Mouse (Mus musculus) lung, embryonic 15.5 days (tissue): Measurements from ENCODE around the gene Dbnl. TPM values are rescaled to one million over a fixed set of nuclear protein-coding genes. Genes with fewer than 3 reads are reported as not detected.

Experiments
- ATAC-seq: fragments of 200-750 bp; cut with Nextera tagmentation; 2 replicates; pipeline ENCODE4 v1.8.0; 2017; ENCODE audit warnings: moderate number of reproducible peaks, borderline replicate concordance; ENCODE audit not compliant: low FRiP score, low TSS enrichment; ENCODE audit errors: extremely low read depth
- H3K27ac ChIP-seq: fragments of 300-500 bp; sonication (generic); 2 replicates; pipeline ENCODE4 v1.5.1; 2015; ENCODE audit warnings: moderate library complexity, mild to moderate bottlenecking, inconsistent platforms
- H3K27me3 ChIP-seq: fragments of 300-500 bp; sonication (generic); 2 replicates; pipeline ENCODE4 v1.6.1; 2015; ENCODE audit warnings: inconsistent platforms
- H3K36me3 ChIP-seq: fragments of 300-500 bp; sonication (generic); 2 replicates; pipeline ENCODE4 v1.6.1; 2015; ENCODE audit warnings: inconsistent platforms
- H3K4me1 ChIP-seq: fragments of 300-500 bp; sonication (generic); 2 replicates; pipeline ENCODE4 v1.6.1; 2015; ENCODE audit warnings: inconsistent platforms
- H3K4me2 ChIP-seq: fragments of 300-500 bp; sonication (generic); 2 replicates; pipeline ENCODE4 v1.6.1; 2015; ENCODE audit warnings: inconsistent platforms, mild to moderate bottlenecking, moderate library complexity
- H3K4me3 ChIP-seq: fragments of 300-500 bp; sonication (generic); 2 replicates; pipeline ENCODE4 v1.5.1; 2015; ENCODE audit warnings: mild to moderate bottlenecking, inconsistent platforms
- H3K9ac ChIP-seq: fragments of 300-500 bp; sonication (generic); 2 replicates; pipeline ENCODE4 v1.6.1; 2015; ENCODE audit warnings: inconsistent platforms
- H3K9me3 ChIP-seq: fragments of 300-500 bp; sonication (generic); 2 replicates; pipeline ENCODE4 v1.6.1; 2016; ENCODE audit warnings: inconsistent platforms
- WGBS: fragments of 180-500 bp; shearing (Covaris S2); methylation state at CpG from one replicate; pipeline ENCODE4 v1.1.7; 2015; 5-methylcytosine and 5-hydroxymethylcytosine counted together
- polyA plus RNA-seq: library from polyadenylated mRNA; unstranded; fragments of >200 nt; fragmentation: Nextera tagmentation; extraction: Ambion mirVana; gene quantifications from 2 replicates; pipeline ENCODE4 v1.2.1, GENCODE M21; 2015

Gene Dbnl
- polyA plus RNA-seq, 1 experiment from 2014 or later, result 115 TPM

DNA sequence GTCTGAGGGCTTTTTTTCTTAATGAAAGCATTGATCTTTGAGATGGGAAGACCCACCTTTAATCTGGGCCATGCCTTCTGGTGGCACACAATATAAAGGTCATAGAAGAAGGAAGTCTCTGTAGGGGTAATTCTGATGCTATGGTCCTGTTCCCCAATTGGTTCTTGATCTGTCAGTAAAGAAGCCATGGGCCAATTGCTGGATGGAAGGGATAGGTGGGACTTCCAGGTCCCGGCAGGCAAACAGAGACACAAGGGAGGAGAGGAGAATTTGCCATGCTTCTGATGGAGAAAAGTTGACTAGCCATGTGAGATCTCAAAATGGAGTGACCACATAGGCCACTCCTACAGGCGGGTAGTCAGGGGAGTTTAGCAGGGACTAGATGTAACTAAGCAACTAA is 30.9 kb downstream of the Dbnl start:
- no peaks in the 10 kb centered on the region for H3K9me3 ChIP-seq
- no peaks in the 10 kb centered on the region for H3K4me1 ChIP-seq
- H3K36me3 ChIP-seq, result no peaks in the 10 kb centered on the region
- ATAC-seq, result no peak
- no peaks in the 10 kb centered on the region for H3K27me3 ChIP-seq
- no peak overlapping the region for H3K4me3 ChIP-seq
- whole genome bisulfite sequencing, result 63% methylated on average over 2 of the region's 2 CpGs
- no peak overlapping the region for H3K4me2 ChIP-seq
- H3K9ac ChIP-seq, result no peak overlapping the region
- H3K27ac ChIP-seq, result no peak overlapping the region

DNA sequence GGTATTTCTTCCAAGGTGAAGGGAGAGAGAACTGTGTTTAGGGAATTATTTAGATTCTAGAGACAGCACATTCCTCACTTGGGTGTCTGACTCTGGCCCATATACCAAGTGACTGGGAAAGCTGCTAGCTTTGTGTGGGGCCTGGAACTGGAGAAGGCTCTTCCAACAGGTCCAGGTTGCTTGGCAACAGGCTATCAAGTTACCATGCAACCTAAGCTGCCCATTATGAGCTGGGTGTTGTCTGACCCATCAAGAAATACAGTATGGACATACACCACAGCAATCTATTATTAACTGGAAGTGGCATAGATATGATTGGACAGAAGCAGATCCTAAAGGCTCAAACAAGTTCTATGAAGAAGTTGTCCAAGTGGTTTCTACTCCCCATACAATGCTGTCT is 37.1 kb downstream of the Dbnl start:
- Histone ChIP-seq H3K27me3 (no peaks in the 10 kb centered on the region), H3K4me1 (no peaks in the 10 kb centered on the region), H3K9me3 (no peaks in the 10 kb centered on the region), H3K4me2 (no peak overlapping the region), H3K9ac (no peak overlapping the region), H3K4me3 (no peak overlapping the region), H3K36me3 (peaks cover 15% of the 10 kb centered on the region; the same call in 1 of the 2 replicates), H3K27ac (no peak overlapping the region)
- ATAC-seq, result no peak

DNA sequence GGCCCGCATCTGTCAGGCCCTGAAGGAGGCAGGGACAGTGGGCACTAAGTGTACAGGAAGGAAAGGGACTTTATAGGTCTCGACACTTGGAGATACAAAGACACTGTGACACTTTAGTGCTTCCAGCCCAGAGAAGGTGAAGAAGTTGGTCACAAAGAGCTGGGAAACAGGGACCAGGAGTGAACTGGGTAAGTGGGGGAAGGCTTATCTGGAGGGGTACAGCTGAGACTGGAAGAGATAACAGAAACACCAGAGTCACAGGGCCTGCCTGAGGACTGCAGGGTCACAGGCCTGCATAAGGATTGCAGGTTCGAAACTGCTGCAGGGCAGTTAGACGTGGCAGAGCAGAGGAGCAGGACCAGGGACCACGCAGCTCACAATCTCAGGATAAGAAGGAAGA is 39.6 kb downstream of the Dbnl start:
- Histone ChIP-seq H3K27ac (no peak overlapping the region), H3K9me3 (no peaks in the 10 kb centered on the region), H3K4me3 (no peak overlapping the region), H3K4me1 (no peaks in the 10 kb centered on the region), H3K27me3 (no peaks in the 10 kb centered on the region), H3K9ac (no peak overlapping the region), H3K36me3 (peaks cover 22% of the 10 kb centered on the region; the same call in 1 of the 2 replicates), H3K4me2 (no peak overlapping the region)
- ATAC-seq, result no peak
- WGBS, result 86% methylated on average over 5 of the region's 5 CpGs

DNA sequence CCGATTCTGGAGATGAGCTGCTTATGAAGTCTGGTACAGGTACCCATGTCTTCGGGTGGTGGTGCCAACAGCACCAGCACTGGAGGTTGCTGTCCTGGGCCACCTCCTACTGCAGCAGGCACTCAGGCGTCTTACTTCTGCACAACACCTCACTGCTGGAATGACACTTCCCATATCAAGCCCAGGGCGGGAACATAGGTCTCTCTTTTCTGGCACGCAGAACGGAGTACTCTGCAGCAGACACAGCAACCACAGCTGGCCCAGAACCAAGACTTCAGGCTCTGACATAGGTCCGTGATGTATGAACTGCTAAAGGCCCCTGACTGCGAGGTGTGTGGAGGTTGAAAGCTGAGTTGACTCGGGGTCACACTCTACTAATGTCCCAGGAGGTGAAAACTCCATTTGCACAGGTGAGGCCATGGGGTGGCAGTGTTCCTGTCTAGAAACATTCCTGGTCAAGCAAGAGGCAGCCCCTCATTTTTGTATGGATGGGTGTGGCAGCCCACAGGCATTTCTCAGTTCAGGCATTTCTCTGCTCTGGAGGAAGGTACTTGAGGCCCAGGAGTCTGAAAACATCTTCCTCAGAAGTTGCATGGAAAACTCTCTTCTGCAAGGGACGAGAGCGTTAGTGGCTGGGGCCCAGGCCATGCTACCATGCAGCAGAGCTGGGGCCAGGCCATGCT is 40.4 kb downstream of the Dbnl start:
- Histone ChIP-seq H3K36me3 (peaks cover 22% of the 10 kb centered on the region; the same call in 1 of the 2 replicates), H3K9me3 (no peaks in the 10 kb centered on the region), H3K27me3 (no peaks in the 10 kb centered on the region), H3K4me3 (no peak overlapping the region), H3K4me1 (no peaks in the 10 kb centered on the region), H3K27ac (no peak overlapping the region), H3K4me2 (no peak overlapping the region), H3K9ac (no peak overlapping the region)
- ATAC-seq, result no peak
- 78% methylated on average over 11 of the region's 11 CpGs for WGBS

DNA sequence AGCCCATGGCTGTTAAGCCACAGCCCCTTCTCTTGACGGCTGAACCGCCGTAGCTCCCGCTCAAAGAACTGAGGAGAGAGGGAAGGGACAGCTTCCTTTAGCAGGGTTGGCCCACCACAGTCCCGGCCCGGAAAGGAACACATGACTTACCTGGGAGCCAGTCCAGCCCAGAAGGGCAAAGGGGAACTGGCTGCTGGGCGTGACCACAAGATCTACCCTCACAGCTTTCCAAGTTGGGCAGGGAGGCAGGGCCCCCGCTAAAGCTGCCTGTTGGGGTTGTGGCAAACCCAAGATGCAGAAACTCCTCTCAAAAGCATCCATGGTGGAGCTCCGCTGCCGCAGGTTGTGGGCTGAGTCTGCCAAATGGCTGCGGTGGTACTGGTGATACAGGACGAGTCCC is 41.0 kb downstream of the Dbnl start:
- Histone ChIP-seq H3K9me3 (no peaks in the 10 kb centered on the region), H3K4me2 (no peak overlapping the region), H3K4me3 (no peak overlapping the region), H3K36me3 (peaks cover 22% of the 10 kb centered on the region; the same call in 1 of the 2 replicates), H3K9ac (no peak overlapping the region), H3K27ac (no peak overlapping the region), H3K27me3 (no peaks in the 10 kb centered on the region), H3K4me1 (no peaks in the 10 kb centered on the region)
- WGBS, result 92% methylated on average over 12 of the region's 12 CpGs
- ATAC-seq, result no peak

DNA sequence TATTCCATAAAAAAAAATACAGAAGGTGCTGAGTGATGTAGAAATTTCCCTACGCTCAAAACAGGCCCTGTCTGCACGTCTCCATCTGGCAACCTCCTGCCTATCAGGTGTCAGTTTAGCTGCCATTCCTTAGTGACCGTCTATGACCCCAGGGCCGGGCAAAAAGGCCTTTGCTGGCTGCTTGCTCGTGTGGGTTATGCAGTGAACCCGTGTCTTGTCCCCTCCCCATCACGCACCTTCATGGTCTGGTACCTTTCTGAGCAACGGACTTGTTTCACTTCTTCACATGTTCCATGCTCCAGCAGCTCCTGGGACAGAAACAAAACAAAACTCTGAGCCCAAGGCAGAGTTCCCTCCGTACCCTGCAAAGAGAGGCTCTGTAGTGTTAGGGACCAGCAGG is 46.2 kb downstream of the Dbnl start:
- peaks cover 11% of the 10 kb centered on the region; the same call in 1 of the 2 replicates for H3K36me3 ChIP-seq

DNA sequence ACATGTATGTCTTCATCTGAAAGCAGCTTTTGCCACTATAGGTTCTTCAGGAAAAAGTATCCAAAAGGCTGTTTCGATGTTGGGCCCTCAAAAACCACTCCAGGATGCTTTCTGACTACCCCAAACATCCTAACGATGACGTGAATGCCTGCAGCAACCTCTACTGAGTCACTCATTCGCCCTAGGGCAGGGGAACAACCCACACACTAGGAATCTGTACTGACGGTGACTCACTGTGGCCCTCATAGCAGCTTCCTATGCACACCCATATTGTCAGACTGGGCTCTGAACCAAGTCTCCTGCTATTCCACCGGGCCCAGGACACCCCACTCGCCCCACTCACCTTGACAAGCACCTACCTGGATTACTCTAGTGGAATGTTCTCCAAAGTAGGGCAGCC is 46.8 kb downstream of the Dbnl start:
- no peak overlapping the region for H3K27ac ChIP-seq
- WGBS, result 90% methylated on average over 7 of the region's 7 CpGs

More for the DNA sequence above, 46.2 kb downstream of the Dbnl start:
- H3K4me1 ChIP-seq, result peaks cover 11% of the 10 kb centered on the region
- H3K27ac ChIP-seq, result no peak overlapping the region
- H3K9me3 ChIP-seq, result no peaks in the 10 kb centered on the region
- no peak overlapping the region for H3K4me3 ChIP-seq
- no peak overlapping the region for H3K4me2 ChIP-seq
- H3K27me3 ChIP-seq, result no peaks in the 10 kb centered on the region
- H3K9ac ChIP-seq, result no peak overlapping the region
- 83% methylated on average over 9 of the region's 9 CpGs for WGBS
- no peak for ATAC-seq

DNA sequence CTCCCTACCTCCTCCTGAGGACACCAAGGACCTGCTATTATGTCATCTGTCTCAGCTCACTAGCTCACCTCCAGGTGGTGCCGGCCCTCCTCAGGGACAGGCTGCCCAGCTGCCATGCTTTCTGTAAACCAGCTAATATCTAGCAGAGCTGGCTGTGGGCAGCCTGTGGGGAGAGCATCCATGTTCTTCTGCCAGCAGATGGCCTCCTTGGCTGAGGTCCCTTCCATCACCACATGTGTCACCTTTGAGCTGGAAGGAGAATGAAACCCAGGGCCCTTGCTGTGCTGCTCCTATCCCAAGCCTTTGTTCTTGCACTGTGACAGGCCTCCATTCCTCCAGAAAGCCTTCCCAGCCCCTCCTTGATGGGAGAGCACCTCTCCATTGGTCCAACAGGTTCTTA is 47.8 kb downstream of the Dbnl start:
- no peak overlapping the region for H3K27ac ChIP-seq
- no peak overlapping the region for H3K9ac ChIP-seq
- H3K4me1 ChIP-seq, result peaks cover 11% of the 10 kb centered on the region

More for the DNA sequence above, 46.8 kb downstream of the Dbnl start:
- Histone ChIP-seq H3K27me3 (no peaks in the 10 kb centered on the region), H3K9me3 (no peaks in the 10 kb centered on the region), H3K9ac (no peak overlapping the region), H3K4me3 (no peak overlapping the region), H3K4me1 (peaks cover 11% of the 10 kb centered on the region), H3K4me2 (no peak overlapping the region), H3K36me3 (peaks cover 7% of the 10 kb centered on the region; the same call in 1 of the 2 replicates)
- no peak for ATAC-seq

DNA sequence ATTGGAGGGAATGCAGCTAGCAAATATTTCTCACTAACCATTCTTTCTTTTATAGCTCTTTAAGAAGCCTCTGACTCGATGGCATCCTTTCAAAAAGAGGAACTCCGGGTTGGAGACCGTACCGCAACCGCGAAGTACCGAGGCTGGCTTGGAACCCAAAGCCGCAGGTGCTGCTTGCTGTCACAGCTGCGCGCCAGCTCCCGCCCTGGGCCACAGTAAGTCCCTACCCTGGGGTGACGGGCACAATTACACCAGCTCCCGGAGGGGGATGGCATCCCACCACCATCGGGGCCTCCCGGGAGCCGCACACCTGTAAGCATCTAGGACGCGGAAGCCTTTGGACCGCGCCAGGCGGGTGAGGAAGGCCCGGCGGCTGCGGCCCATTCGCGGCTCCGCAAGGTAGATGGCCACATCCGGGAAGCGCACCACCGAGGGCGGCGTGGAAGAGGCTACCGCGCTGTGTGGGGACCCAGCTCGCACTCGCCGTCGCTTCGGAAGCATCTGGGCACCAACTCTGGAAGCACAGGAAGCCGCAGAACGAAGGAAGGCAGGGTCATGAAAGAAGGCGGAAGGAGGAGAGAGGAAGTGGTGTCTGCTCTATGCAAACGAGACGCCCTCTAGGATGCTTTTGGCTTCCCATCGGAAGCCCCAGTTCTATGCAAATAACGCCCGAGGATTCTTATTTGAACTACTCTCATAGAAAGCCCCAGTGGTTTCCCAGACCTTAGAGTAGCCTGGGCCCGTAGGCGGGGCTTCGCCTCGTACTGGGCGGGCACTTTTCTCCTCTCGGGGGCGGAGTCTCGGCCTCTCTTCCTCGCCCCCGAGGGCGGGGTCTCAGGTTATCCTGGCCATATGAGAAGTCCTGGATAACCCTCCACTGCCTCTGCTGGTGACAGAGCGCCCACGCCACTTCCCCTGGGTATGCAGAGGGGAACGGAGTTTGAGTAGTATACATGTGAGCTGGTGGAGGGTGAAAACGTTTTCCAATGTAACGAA is 49.3 kb downstream of the Dbnl start, which contains the start of gene Polm:
Polm (minus strand) TSS at position 766 of the 996 bp plus-strand sequence.
- under 1% methylated on average over 63 of the region's 63 CpGs for WGBS

More for the DNA sequence above, 47.8 kb downstream of the Dbnl start:
- H3K9me3 ChIP-seq, result no peaks in the 10 kb centered on the region
- H3K4me2 ChIP-seq, result no peak overlapping the region
- no peaks in the 10 kb centered on the region for H3K27me3 ChIP-seq
- H3K36me3 ChIP-seq, result peaks cover 4% of the 10 kb centered on the region; the same call in 1 of the 2 replicates
- no peak overlapping the region for H3K4me3 ChIP-seq
- 55% methylated on average over 1 of the region's 1 CpGs for WGBS
- no peak for ATAC-seq

DNA sequence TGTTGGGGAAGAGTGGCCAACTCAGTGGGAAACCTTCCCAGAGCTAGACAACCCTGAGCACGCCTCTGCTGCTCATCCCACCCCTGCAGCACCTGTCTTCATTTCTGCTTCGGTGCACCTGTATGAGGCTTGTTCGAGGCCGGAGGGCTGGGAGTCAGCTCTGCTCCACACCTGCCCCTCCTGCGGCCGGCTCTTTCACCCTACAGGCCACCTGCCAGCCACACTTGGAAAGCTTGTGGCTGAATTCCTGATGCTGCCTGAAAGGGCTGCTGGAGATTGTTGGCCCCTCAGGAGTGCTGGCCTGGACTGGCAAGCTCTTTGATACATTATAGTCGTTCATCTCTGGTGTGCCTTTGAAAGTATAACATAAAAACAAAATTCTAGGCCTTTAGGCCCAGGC is 52.1 kb downstream of the Dbnl start:
- Histone ChIP-seq H3K36me3 (no peaks in the 10 kb centered on the region), H3K27ac (no peak overlapping the region), H3K4me3 (no peak overlapping the region), H3K4me1 (peaks cover 11% of the 10 kb centered on the region), H3K9ac (no peak overlapping the region), H3K9me3 (no peaks in the 10 kb centered on the region), H3K27me3 (no peaks in the 10 kb centered on the region), H3K4me2 (no peak overlapping the region)
- no peak for ATAC-seq
- 74% methylated on average over 7 of the region's 7 CpGs for WGBS

More for the DNA sequence above, 49.3 kb downstream of the Dbnl start, which contains the start of gene Polm:
- ATAC-seq, result peak; percentile 97
- H3K36me3 ChIP-seq, result no peaks in the 10 kb centered on the region; the same call in 1 of the 2 replicates
- no peaks in the 10 kb centered on the region for H3K9me3 ChIP-seq
- peaks cover 11% of the 10 kb centered on the region for H3K4me1 ChIP-seq
- no peaks in the 10 kb centered on the region for H3K27me3 ChIP-seq
- peak within 1 kb of the TSS; percentile 62 for H3K9ac ChIP-seq
- H3K4me3 ChIP-seq, result peak within 1 kb of the TSS; percentile 59
- peak within 1 kb of the TSS; percentile 80 for H3K27ac ChIP-seq
- H3K4me2 ChIP-seq, result peak within 1 kb of the TSS; percentile 85

DNA sequence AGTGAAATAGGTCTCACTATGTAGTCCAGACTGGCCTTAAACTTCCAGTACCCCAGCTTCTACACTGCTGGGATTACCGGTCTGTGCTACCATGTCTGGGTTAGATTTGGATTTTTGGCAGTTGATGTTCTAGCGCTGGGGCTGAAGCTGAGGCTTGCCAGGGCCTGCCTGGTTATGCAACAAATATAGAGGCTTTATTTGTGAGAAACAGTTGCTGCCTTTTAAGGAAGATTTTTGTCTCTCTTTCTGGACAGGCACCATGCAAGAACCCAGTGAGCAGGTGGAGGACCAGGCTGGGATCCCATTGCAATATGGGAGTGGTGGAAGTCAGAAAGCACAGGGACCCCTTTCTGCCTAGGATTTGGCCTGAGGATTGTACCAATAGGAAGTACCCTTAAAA is 53.5 kb downstream of the Dbnl start:
- ATAC-seq, result no peak
- no peak overlapping the region for H3K4me2 ChIP-seq
- H3K9ac ChIP-seq, result no peak overlapping the region
- no peak overlapping the region for H3K4me3 ChIP-seq
- H3K4me1 ChIP-seq, result peaks cover 6% of the 10 kb centered on the region
- H3K27me3 ChIP-seq, result no peaks in the 10 kb centered on the region
- H3K9me3 ChIP-seq, result no peaks in the 10 kb centered on the region
- 92% methylated on average over 2 of the region's 2 CpGs for WGBS
- H3K27ac ChIP-seq, result no peak overlapping the region
- no peaks in the 10 kb centered on the region for H3K36me3 ChIP-seq

DNA sequence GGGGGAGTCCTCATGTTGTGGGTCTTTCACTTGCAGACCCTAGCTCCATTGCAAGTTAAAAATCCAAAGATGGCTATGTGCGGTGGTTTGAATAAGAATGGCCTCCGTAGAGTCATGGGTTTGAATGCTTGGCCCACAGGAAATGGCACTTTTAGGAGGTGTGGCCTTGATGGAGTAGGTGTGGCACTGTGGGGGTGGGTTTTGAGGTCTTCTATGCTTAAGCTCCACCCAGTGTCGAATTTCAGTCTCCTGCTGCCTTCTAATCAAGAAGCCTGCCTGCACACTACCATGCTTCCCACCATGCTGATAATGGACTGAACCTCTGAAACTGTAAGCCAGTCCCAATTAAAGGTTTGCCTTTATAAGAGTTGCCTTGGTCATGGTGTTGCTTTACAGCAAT is 54.8 kb downstream of the Dbnl start:
- Histone ChIP-seq H3K4me1 (no peaks in the 10 kb centered on the region), H3K36me3 (no peaks in the 10 kb centered on the region), H3K27me3 (no peaks in the 10 kb centered on the region), H3K27ac (no peak overlapping the region), H3K9me3 (no peaks in the 10 kb centered on the region), H3K4me2 (no peak overlapping the region), H3K9ac (no peak overlapping the region), H3K4me3 (no peak overlapping the region)
- 79% methylated on average over 3 of the region's 3 CpGs for WGBS
- no peak for ATAC-seq
